Mouse (Mus musculus) liver, embryonic 11.5 days (tissue): Measurements from ENCODE around the gene Gm28038. TPM values are rescaled to one million over a fixed set of nuclear protein-coding genes. Genes with fewer than 3 reads are reported as not detected.

Experiments
- ATAC-seq: fragments of 200-750 bp; cut with Nextera tagmentation; replicated peaks from 2 replicates; pipeline ENCODE4 v1.8.0; 2017; ENCODE audit warnings: moderate number of reproducible peaks, mild to moderate bottlenecking, moderate TSS enrichment, moderate library complexity; ENCODE audit not compliant: low FRiP score
- DNase-seq: peaks from one replicate; pipeline ENCODE4 v3.0.0-alpha.2; 2017; ENCODE audit warnings: low spot score
- H3K27ac ChIP-seq: fragments of 300-500 bp; sonication (generic); 2 replicates; pipeline ENCODE4 v1.5.1; 2014; ENCODE audit warnings: mild to moderate bottlenecking, low read depth, low read length, control low read depth
- H3K27me3 ChIP-seq: fragments of 300-500 bp; sonication (generic); replicated peaks from 2 replicates; pipeline ENCODE4 v1.6.1; 2014; ENCODE audit warnings: low read length, mixed read lengths; ENCODE audit not compliant: control insufficient read depth, insufficient read depth
- H3K36me3 ChIP-seq: fragments of 300-500 bp; sonication (generic); 2 replicates; pipeline ENCODE4 v1.6.1; 2014; ENCODE audit warnings: mild to moderate bottlenecking, low read length, moderate library complexity, mixed read lengths; ENCODE audit not compliant: control insufficient read depth, insufficient read depth
- H3K4me1 ChIP-seq: fragments of 300-500 bp; sonication (generic); replicated peaks from 2 replicates; pipeline ENCODE4 v1.6.1; 2014; ENCODE audit warnings: low read length, mixed read lengths; ENCODE audit not compliant: control insufficient read depth, insufficient read depth
- H3K4me2 ChIP-seq: fragments of 300-500 bp; sonication (generic); 2 replicates; pipeline ENCODE4 v1.6.1; 2014; ENCODE audit warnings: mild to moderate bottlenecking, control low read depth, moderate library complexity
- H3K4me3 ChIP-seq: fragments of 300-500 bp; sonication (generic); 2 replicates; pipeline ENCODE4 v1.5.1; 2014; ENCODE audit warnings: low read depth, low read length, control low read depth
- H3K9ac ChIP-seq: fragments of 300-500 bp; sonication (generic); 2 replicates; pipeline ENCODE4 v1.6.1; 2014; ENCODE audit warnings: low read depth, low read length, control low read depth
- H3K9me3 ChIP-seq: fragments of 300-500 bp; sonication (generic); 2 replicates; pipeline ENCODE4 v1.6.1; 2016; ENCODE audit warnings: low read length, inconsistent platforms, mixed read lengths; ENCODE audit not compliant: control insufficient read depth
- WGBS: fragments of 180-500 bp; shearing (Covaris S2); extraction: QIAGEN DNeasy Blood & Tissue Kit; methylation state at CpG from one replicate; pipeline ENCODE4 v1.1.7; 2014; 5-methylcytosine and 5-hydroxymethylcytosine counted together
- polyA plus RNA-seq: library from polyadenylated mRNA; unstranded; fragments of >200 nt; fragmentation: Nextera tagmentation; extraction: Ambion mirVana; gene quantifications from 2 replicates; pipeline ENCODE4 v1.2.1, GENCODE M21; 2014

Gm28038 gene
- polyA plus RNA-seq, 1 experiment from 2014 or later = not detected

- H3K9ac ChIP-seq = no peak overlapping the region
- peaks cover 16% of the 10 kb centered on the region for H3K4me1 ChIP-seq
- H3K27ac ChIP-seq = no peak overlapping the region
- H3K4me3 ChIP-seq = no peak overlapping the region
- WGBS = 82% methylated on average over 4 of the region's 4 CpGs
- no peaks in the 10 kb centered on the region for H3K27me3 ChIP-seq
- no peak overlapping the region for H3K4me2 ChIP-seq
- ATAC-seq = no peak
- no peak for DNase-seq
- H3K9me3 ChIP-seq = no peaks in the 10 kb centered on the region
- peaks cover 43% of the 10 kb centered on the region for H3K36me3 ChIP-seq
These were observed 19.6 kb upstream of the Gm28038 start for GRCm38 (mm10) chr2:30261064-30261736.

GRCm38 (mm10) chr2:30261921-30262839, 18.7 kb upstream of the Gm28038 start:
- 94% methylated on average over 18 of the region's 18 CpGs for WGBS
- Histone ChIP-seq H3K4me3 (no peak overlapping the region), H3K9ac (no peak overlapping the region)

DNA sequence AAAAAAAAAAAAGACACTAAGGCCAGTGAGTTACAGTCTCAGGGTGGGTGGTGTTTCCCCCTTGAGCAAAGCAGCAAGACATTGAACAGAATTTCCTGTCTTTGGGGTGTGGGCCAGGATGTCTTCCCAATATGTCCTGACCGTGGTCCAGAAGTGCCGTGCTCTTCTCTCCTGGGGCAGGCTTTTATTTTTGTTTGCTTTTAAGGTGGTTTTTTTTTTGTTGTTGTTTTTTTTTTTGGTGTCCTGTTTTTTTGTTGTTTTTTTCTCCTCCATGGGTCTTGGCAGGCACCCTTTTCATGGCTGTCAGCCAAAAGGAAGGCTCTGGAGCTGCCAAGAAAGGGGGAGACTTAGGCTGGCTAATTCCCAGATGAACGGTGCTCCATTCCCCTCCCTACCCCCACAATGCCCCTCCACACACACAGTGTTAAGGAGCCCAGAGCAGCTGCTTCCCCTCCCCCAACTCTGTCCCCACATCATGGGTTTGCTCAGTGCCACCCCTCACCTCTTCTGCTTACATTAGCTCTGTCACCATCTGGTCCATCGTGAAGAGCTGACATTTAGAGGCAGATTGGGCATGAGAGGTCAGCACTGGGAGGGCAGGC, 17.9 kb upstream of the Gm28038 start:
- Histone ChIP-seq H3K9ac (no peak overlapping the region), H3K4me3 (no peak overlapping the region), H3K27me3 (no peaks in the 10 kb centered on the region), H3K4me2 (no peak overlapping the region), H3K4me1 (peaks cover 28% of the 10 kb centered on the region), H3K9me3 (no peaks in the 10 kb centered on the region), H3K36me3 (peaks cover 32% of the 10 kb centered on the region; the same call in 1 of the 2 replicates), H3K27ac (no peak overlapping the region)
- whole genome bisulfite sequencing = 72% methylated on average over 4 of the region's 4 CpGs
- DNase-seq (no peak), ATAC-seq (no peak)

More at GRCm38 (mm10) chr2:30261921-30262839, 18.7 kb upstream of the Gm28038 start:
- H3K4me2 ChIP-seq = no peak overlapping the region
- ATAC-seq = no peak
- H3K27me3 ChIP-seq = no peaks in the 10 kb centered on the region
- no peak for DNase-seq
- peaks cover 25% of the 10 kb centered on the region for H3K4me1 ChIP-seq
- H3K36me3 ChIP-seq = peaks cover 33% of the 10 kb centered on the region
- no peaks in the 10 kb centered on the region for H3K9me3 ChIP-seq
- no peak overlapping the region for H3K27ac ChIP-seq

DNA sequence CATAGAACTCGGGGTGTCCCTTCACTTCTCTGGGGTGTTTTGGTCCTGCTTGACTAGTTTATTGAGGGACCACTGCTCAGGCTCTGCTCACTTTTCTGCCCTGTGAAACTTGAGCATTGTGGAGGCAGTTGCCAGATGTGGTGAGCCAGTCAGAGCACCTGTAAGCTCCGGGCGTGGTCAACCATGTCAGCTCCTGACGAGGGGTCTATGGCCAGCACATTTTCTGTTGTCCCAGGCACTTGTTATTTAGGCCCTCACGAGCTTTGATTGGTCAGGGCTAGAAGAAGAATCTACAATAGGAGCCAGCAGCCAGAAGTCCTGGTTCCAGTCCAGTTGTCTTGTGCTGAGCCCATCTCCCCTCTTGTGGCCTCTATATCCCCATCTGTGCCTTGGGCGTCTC, 17.0 kb upstream of the Gm28038 start:
- no peaks in the 10 kb centered on the region for H3K9me3 ChIP-seq

GRCm38 (mm10) chr2:30264671-30265519, 15.9 kb upstream of the Gm28038 start:
- 80% methylated on average over 7 of the region's 7 CpGs for WGBS
- H3K9ac ChIP-seq = no peak overlapping the region
- H3K4me2 ChIP-seq = no peak overlapping the region
- DNase-seq = no peak
- H3K4me1 ChIP-seq = peaks cover 31% of the 10 kb centered on the region
- peaks cover 21% of the 10 kb centered on the region; the same call in 1 of the 2 replicates for H3K36me3 ChIP-seq
- H3K27me3 ChIP-seq = no peaks in the 10 kb centered on the region
- H3K4me3 ChIP-seq = no peak overlapping the region
- peak overlapping the region; percentile 82; the same call in 1 of the 2 replicates for H3K27ac ChIP-seq
- no peak for ATAC-seq
- no peaks in the 10 kb centered on the region for H3K9me3 ChIP-seq

More for the DNA sequence above, 17.0 kb upstream of the Gm28038 start:
- no peak overlapping the region for H3K27ac ChIP-seq
- no peak overlapping the region for H3K4me2 ChIP-seq
- H3K4me1 ChIP-seq = peaks cover 28% of the 10 kb centered on the region
- ATAC-seq (no peak), DNase-seq (no peak)
- no peaks in the 10 kb centered on the region for H3K27me3 ChIP-seq
- H3K9ac ChIP-seq = no peak overlapping the region
- H3K4me3 ChIP-seq = no peak overlapping the region
- 86% methylated on average over 6 of the region's 6 CpGs for WGBS
- H3K36me3 ChIP-seq = peaks cover 30% of the 10 kb centered on the region; the same call in 1 of the 2 replicates

DNA sequence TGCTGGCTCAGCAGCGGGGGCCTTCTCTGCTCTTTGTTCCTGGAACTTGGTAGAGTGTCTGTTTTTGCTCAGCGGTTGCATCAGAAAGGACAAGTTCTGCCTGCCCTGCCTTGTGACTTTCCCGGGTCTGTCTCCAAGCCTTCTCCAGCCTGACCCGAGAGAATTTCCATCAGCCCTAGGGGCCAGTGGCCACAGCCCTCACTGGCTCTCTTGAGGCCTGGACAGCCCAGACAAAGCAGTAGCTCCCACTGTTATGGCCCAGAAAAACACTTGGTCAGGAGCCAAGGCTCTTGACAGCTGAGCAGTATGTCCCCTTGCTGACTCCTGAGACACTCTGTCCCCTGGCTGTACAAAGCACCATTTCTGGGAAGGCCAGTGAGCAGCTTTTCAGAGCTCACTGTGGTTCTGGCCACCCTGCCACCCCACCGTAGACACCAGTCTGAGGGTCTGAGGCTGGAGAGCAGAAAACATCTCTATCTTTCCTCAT, 15.0 kb upstream of the Gm28038 start, which contains the start of gene Phyhd1:
Gene Phyhd1 (plus strand): TSS at position 437 of the 487 bp plus-strand sequence.
- Histone ChIP-seq H3K4me1 (peaks cover 33% of the 10 kb centered on the region), H3K36me3 (peaks cover 16% of the 10 kb centered on the region; the same call in 1 of the 2 replicates), H3K9ac (peak within 1 kb of the TSS; percentile 46), H3K27me3 (no peaks in the 10 kb centered on the region), H3K4me2 (peak within 1 kb of the TSS; percentile 52), H3K27ac (peak within 1 kb of the TSS; percentile 82), H3K9me3 (no peaks in the 10 kb centered on the region), H3K4me3 (peak within 1 kb of the TSS; percentile 29)
- 51% methylated on average over 5 of the region's 5 CpGs for WGBS
- no peak for DNase-seq
- no peak for ATAC-seq

DNA sequence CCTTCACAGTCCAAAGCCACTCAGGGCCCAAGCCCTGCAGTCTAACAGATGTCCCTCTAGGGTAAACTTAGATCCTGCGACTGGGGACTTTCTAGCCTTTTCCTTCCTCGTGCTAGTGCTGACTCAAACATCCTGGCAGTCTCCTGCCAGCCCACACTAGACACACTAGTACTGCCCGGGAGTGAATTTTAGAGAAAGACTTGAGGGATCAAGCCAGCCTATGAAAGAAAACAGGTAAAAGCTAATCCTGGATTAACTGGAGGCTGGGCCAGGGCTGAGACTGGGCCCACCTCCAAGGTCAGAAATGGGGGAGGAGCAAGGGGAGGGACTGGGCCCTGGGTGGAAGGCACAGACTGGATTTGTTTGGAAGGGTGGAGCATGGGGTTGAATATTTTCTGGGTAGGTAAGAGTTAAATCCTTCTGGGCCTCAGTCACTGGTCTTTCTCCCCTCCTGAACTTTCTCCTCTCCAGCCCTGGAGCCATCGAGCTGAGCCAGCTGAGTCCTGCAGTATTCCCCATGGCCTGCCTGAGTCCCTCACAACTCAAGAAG, 14.4 kb upstream of the Gm28038 start:
- WGBS = 27% methylated on average over 4 of the region's 4 CpGs
- Histone ChIP-seq H3K9ac (peak overlapping the region; percentile 46; the same call in 1 of the 2 replicates), H3K27ac (peak overlapping the region; percentile 82), H3K9me3 (no peaks in the 10 kb centered on the region), H3K4me1 (peaks cover 33% of the 10 kb centered on the region), H3K4me2 (peak overlapping the region; percentile 52), H3K27me3 (no peaks in the 10 kb centered on the region), H3K36me3 (peaks cover 16% of the 10 kb centered on the region; the same call in 1 of the 2 replicates), H3K4me3 (peak overlapping the region; percentile 29)
- ATAC-seq (peak; percentile 60), DNase-seq (peak; percentile 53)
